Mouse (Mus musculus) ES-Bruce4 (cell line): ENCODE measurements around the gene Ptprj.

ENCODE experiments used
- CTCF ChIP-seq: IDR thresholded peaks from one replicate; pipeline ENCODE4 v1.8.1; 2011; ENCODE audit warnings: low read depth, low read length
- EP300 ChIP-seq: IDR thresholded peaks from 2 replicates; pipeline ENCODE4 v1.6.1; 2011; ENCODE audit warnings: low read depth, low read length; ENCODE audit not compliant: insufficient read depth
- POLR2A ChIP-seq: IDR thresholded peaks from one replicate; pipeline ENCODE4 v1.8.1; 2011; ENCODE audit warnings: low read length; ENCODE audit not compliant: insufficient read depth

DNA sequence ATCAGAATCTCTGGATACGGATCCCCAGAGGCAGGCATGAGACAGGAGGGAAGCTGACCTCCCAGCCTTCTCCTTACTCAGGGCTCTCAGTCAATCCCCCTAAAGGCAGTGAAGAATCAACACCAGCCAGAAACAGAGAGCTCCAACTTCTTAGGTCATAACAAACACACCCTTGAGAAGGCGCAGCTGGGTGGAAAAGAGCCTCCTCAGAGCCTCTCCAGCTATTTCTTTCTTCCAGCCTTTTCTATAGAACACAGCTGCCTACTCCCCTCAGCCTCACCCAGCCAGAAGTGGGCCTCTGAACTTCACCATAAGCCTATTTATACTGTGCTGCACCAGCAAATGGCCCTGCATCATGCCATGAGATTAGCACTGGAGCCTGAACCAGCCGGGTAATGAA, 74.3 kb downstream of the Ptprj start:
- TF ChIP-seq EP300, result no peak
- no peak for TF ChIP-seq CTCF
- TF ChIP-seq POLR2A, result no peak
